Mouse (Mus musculus) testis, adult 2 months (tissue): Measurements from ENCODE around the gene Rngtt.

ENCODE experiments used
- CTCF ChIP-seq: fragments of 200-500 bp; IDR thresholded peaks from 2 replicates; pipeline ENCODE4 v1.5.1; 2012; ENCODE audit warnings: low read depth, mild to moderate bottlenecking, inconsistent platforms, low read length, moderate library complexity; ENCODE audit not compliant: control insufficient read depth, insufficient read depth, insufficient replicate concordance
- POLR2A ChIP-seq: fragments of 200-500 bp; IDR thresholded peaks from 2 replicates; pipeline ENCODE4 v1.6.1; 2012; ENCODE audit warnings: low read depth, mild to moderate bottlenecking, inconsistent platforms, low read length, moderate library complexity; ENCODE audit not compliant: control insufficient read depth

DNA sequence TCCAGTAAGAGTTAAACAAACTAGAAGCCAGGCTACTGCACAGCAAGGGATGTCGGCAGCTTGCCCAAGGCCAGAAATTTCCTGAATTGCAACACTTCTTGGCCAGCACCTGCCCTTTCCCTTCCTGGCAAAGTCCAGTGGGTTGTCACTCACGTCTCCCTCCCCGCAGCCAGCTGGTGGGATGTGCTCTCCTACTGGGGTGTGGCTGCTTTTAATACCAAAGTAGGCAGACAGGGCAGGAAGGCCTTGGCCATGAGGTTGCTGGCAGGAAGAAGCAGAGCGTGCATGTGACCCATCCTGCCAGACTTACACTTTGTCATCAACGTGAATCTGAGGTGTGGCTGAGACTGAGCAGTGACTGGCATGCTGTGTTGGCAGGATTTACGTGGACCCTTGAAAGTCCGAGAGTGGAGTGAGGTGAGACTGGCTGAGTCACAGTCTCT lies 48.8 kb upstream of the Rngtt start:
- TF ChIP-seq CTCF (no peak), POLR2A (no peak)
